Mouse (Mus musculus) CH12.LX (cell line): ENCODE measurements around the gene Slc38a10. TPM values are rescaled to one million over a fixed set of nuclear protein-coding genes. Genes with fewer than 3 reads are reported as not detected.

Experiments
- DNase-seq: peaks from one replicate; pipeline ENCODE4 v3.0.0-alpha.2; 2013; ENCODE audit errors: extremely low read depth
- H3K27ac ChIP-seq: 2 replicates; pipeline ENCODE4 v1.5.1; 2012; ENCODE audit warnings: low read depth, mild to moderate bottlenecking, control low read depth, moderate library complexity; ENCODE audit not compliant: insufficient read depth
- H3K27me3 ChIP-seq: replicated peaks from 2 replicates; pipeline ENCODE3; 2012; ENCODE audit warnings: inconsistent platforms
- H3K36me3 ChIP-seq, 2 experiments: replicated peaks in 1 of 2; 2 replicates each; pipeline versions ENCODE3 to v1.6.1; 2012; ENCODE audit warnings: inconsistent platforms in 1 of 2, low read length in 1 of 2, mild to moderate bottlenecking in 1 of 2, mixed read lengths in 1 of 2, moderate library complexity in 1 of 2; ENCODE audit not compliant: control insufficient read depth in 1 of 2, insufficient read depth in 1 of 2
- H3K4me1 ChIP-seq, 2 experiments: 2 replicates each; pipeline ENCODE4 v1.6.1; 2012; ENCODE audit warnings: inconsistent platforms in 1 of 2, moderate library complexity in 1 of 2; ENCODE audit not compliant: insufficient read depth in 2 of 2, control insufficient read depth in 1 of 2
- H3K4me2 ChIP-seq: 2 replicates; pipeline ENCODE4 v1.6.1; 2012; ENCODE audit warnings: low read depth, mild to moderate bottlenecking, control low read depth; ENCODE audit not compliant: poor library complexity, insufficient read depth, severe bottlenecking
- H3K4me3 ChIP-seq, 3 experiments: fragments of 150-350 bp in 1 of 3; sonication (generic) in 1 of 3; replicated peaks in 1 of 3; 2 replicates each; pipeline versions ENCODE3 to v1.5.1; 2011 to 2012; ENCODE audit warnings: low read depth in 2 of 3, low read length in 2 of 3, mild to moderate bottlenecking in 2 of 3, moderate library complexity in 2 of 3, control low read depth in 1 of 3, improper control_type of control experiment in 1 of 3, inconsistent platforms in 1 of 3, mixed read lengths in 1 of 3; ENCODE audit not compliant: poor library complexity in 1 of 3
- H3K79me2 ChIP-seq: replicated peaks from 2 replicates; pipeline ENCODE4 v1.6.1; 2012; ENCODE audit warnings: mild to moderate bottlenecking, moderate library complexity; ENCODE audit not compliant: control insufficient read depth, poor library complexity, insufficient read depth, severe bottlenecking; ENCODE audit errors: extremely low read depth
- H3K9ac ChIP-seq: 2 replicates; pipeline ENCODE4 v1.6.1; 2012; ENCODE audit warnings: low read depth, mild to moderate bottlenecking, control low read depth, moderate library complexity; ENCODE audit not compliant: insufficient read depth
- H3K9me3 ChIP-seq: replicated peaks from 2 replicates; pipeline ENCODE3; 2012; ENCODE audit warnings: low read length, inconsistent platforms, mixed read lengths
- CHD1 ChIP-seq: IDR thresholded peaks from 2 replicates; pipeline ENCODE4 v1.6.1; 2012; ENCODE audit warnings: low read depth, low read length, improper control_type of control experiment, inconsistent platforms
- E2F4 ChIP-seq: IDR thresholded peaks from 2 replicates; pipeline ENCODE4 v1.6.1; 2011; ENCODE audit warnings: low read depth, low read length, improper control_type of control experiment; ENCODE audit not compliant: insufficient replicate concordance
- EP300 ChIP-seq: IDR thresholded peaks from 2 replicates; pipeline ENCODE4 v1.6.1; 2011; ENCODE audit warnings: low read length, improper control_type of control experiment
- HCFC1 ChIP-seq: IDR thresholded peaks from 2 replicates; pipeline ENCODE4 v1.6.1; 2012; ENCODE audit warnings: low read depth, mild to moderate bottlenecking, inconsistent platforms, low read length, improper control_type of control experiment
- IRF4 ChIP-seq: IDR thresholded peaks from 2 replicates; pipeline ENCODE4 v1.6.1; 2014; ENCODE audit warnings: low read depth, mild to moderate bottlenecking, inconsistent platforms, low read length, improper control_type of control experiment
- JUN ChIP-seq: IDR thresholded peaks from 2 replicates; pipeline ENCODE4 v1.6.1; 2011; ENCODE audit warnings: low read depth, mild to moderate bottlenecking, low read length, improper control_type of control experiment, moderate library complexity; ENCODE audit not compliant: insufficient read depth
- JUND ChIP-seq: conservative IDR thresholded peaks from 2 replicates; pipeline ENCODE4 v1.6.1; 2011; ENCODE audit warnings: low read depth, low read length, improper control_type of control experiment
- KAT2A ChIP-seq: IDR thresholded peaks from 2 replicates; pipeline ENCODE4 v1.6.1; 2012; ENCODE audit warnings: low read length, improper control_type of control experiment, inconsistent platforms; ENCODE audit not compliant: insufficient replicate concordance
- MAFK ChIP-seq: IDR thresholded peaks from 2 replicates; pipeline ENCODE4 v1.6.1; 2011; ENCODE audit warnings: low read length, improper control_type of control experiment; ENCODE audit not compliant: insufficient replicate concordance
- MAZ ChIP-seq: IDR thresholded peaks from 2 replicates; pipeline ENCODE4 v1.6.1; 2012; ENCODE audit warnings: low read depth, mild to moderate bottlenecking, inconsistent platforms, low read length, improper control_type of control experiment, moderate library complexity
- MEF2A ChIP-seq: IDR thresholded peaks from 2 replicates; pipeline ENCODE4 v1.6.1; 2014; ENCODE audit warnings: low read depth, mild to moderate bottlenecking, inconsistent platforms, low read length, improper control_type of control experiment, borderline replicate concordance
- MXI1 ChIP-seq: IDR thresholded peaks from 2 replicates; pipeline ENCODE4 v1.6.1; 2011; ENCODE audit warnings: mild to moderate bottlenecking, low read depth, low read length, improper control_type of control experiment
- MYC ChIP-seq: IDR thresholded peaks from 2 replicates; pipeline ENCODE4 v1.6.1; 2011; ENCODE audit warnings: low read depth, mild to moderate bottlenecking, improper control_type of control experiment, low read length
- NELFE ChIP-seq: IDR thresholded peaks from 2 replicates; pipeline ENCODE4 v1.6.1; 2011; ENCODE audit warnings: low read depth, low read length, improper control_type of control experiment
- NRF1 ChIP-seq: IDR thresholded peaks from 2 replicates; pipeline ENCODE4 v1.6.1; 2014; ENCODE audit warnings: low read depth, mild to moderate bottlenecking, inconsistent platforms, low read length, improper control_type of control experiment, moderate library complexity
- PAX5 ChIP-seq: IDR thresholded peaks from 2 replicates; pipeline ENCODE4 v1.6.1; 2012; ENCODE audit warnings: low read length, inconsistent platforms, mixed read lengths
- RCOR1 ChIP-seq: conservative IDR thresholded peaks from 2 replicates; pipeline ENCODE4 v1.6.1; 2012; ENCODE audit warnings: low read depth, mild to moderate bottlenecking, inconsistent platforms, low read length, improper control_type of control experiment
- SIN3A ChIP-seq: IDR thresholded peaks from 2 replicates; pipeline ENCODE4 v1.6.1; 2012; ENCODE audit warnings: low read length, improper control_type of control experiment, inconsistent platforms
- TBP ChIP-seq: conservative IDR thresholded peaks from 2 replicates; pipeline ENCODE4 v1.6.1; 2011; ENCODE audit warnings: low read depth, low read length, improper control_type of control experiment
- TCF12 ChIP-seq: IDR thresholded peaks from 2 replicates; pipeline ENCODE4 v1.6.1; 2014; ENCODE audit warnings: low read depth, mild to moderate bottlenecking, inconsistent platforms, low read length, improper control_type of control experiment
- UBTF ChIP-seq: IDR thresholded peaks from 2 replicates; pipeline ENCODE4 v1.6.1; 2012; ENCODE audit warnings: low read depth, mild to moderate bottlenecking, inconsistent platforms, low read length, improper control_type of control experiment, moderate library complexity
- USF1 ChIP-seq: IDR thresholded peaks from 2 replicates; pipeline ENCODE4 v1.6.1; 2014; ENCODE audit warnings: low read depth, mild to moderate bottlenecking, inconsistent platforms, low read length, improper control_type of control experiment
- ZC3H11A ChIP-seq: IDR thresholded peaks from 2 replicates; pipeline ENCODE4 v1.6.1; 2012; ENCODE audit warnings: low read depth, mild to moderate bottlenecking, inconsistent platforms, low read length, improper control_type of control experiment
- ZKSCAN1 ChIP-seq: IDR thresholded peaks from 2 replicates; pipeline ENCODE4 v1.6.1; 2012; ENCODE audit warnings: low read depth, inconsistent platforms, low read length, improper control_type of control experiment, borderline replicate concordance
- ZMIZ1 ChIP-seq: IDR thresholded peaks from 2 replicates; pipeline ENCODE4 v1.6.1; 2012; ENCODE audit warnings: low read depth, mild to moderate bottlenecking, inconsistent platforms, low read length, improper control_type of control experiment
- ZNF384 ChIP-seq: IDR thresholded peaks from 2 replicates; pipeline ENCODE4 v1.6.1; 2012; ENCODE audit warnings: low read depth, low read length, improper control_type of control experiment, inconsistent platforms
- dilution Hi-C: fragments of 300-500 bp; cut with MboI; formaldehyde crosslinking; loops from 2 replicates; pipeline ENCODE4 v1.14.3; 2020; ENCODE audit warnings: low sequenced_read_pairs; ENCODE audit not compliant: extremely low pct_unique_long_range_greater_than_20kb, extremely low pct_ligation_motif_present
- in situ Hi-C: fragments of 300-500 bp; cut with MboI; formaldehyde crosslinking; loops from 3 replicates; pipeline ENCODE4 v1.14.3; 2019; ENCODE audit warnings: low sequenced_read_pairs, low pct_ligation_motif_present, low pct_unique_long_range_greater_than_20kb, mixed read lengths
- polyA plus RNA-seq: library from polyadenylated mRNA; unstranded; fragments of >175 nt; gene quantifications from 2 replicates; pipeline ENCODE4 v1.2.1, GENCODE M21; 2012; ENCODE audit warnings: low read depth; ENCODE audit not compliant: insufficient read length
- total RNA-seq, 2 experiments: library from RNA; depleted of rRNA; stranded (reverse); fragments of 300-350 nt in 1 of 2; fragments of >200 nt in 1 of 2; gene quantifications; 2 replicates each; pipeline ENCODE4 v1.2.3; 2012 to 2014

The Slc38a10 gene
- total and polyA plus RNA-seq, 3 experiments = 47.1 to 97.6 (median 75.6) TPM

GRCm38 (mm10) chr11:120117626-120118025, 33.5 kb downstream of the Slc38a10 start:
- Histone ChIP-seq H3K79me2 (no peaks in the 10 kb centered on the region), H3K9me3 (no peaks in the 10 kb centered on the region), H3K27me3 (no peaks in the 10 kb centered on the region), H3K9ac (no peak overlapping the region), H3K36me3 (peaks cover 72 to 99% of the 10 kb centered on the region in 2 experiments), H3K27ac (no peak overlapping the region), H3K4me1 (peaks cover 0 to 9% of the 10 kb centered on the region in 2 experiments; a peak in 2 of 4 replicates), H3K4me3 (no peak overlapping the region), H3K4me2 (no peak overlapping the region)
- no peak for DNase-seq
- dilution Hi-C loops = no loop called here
- in situ Hi-C loops = no loop called here
- TF ChIP-seq ZKSCAN1 = no peak
- no peak for TF ChIP-seq MAFK
- TF ChIP-seq UBTF = no peak
- TF ChIP-seq NRF1 = no peak
- no peak for TF ChIP-seq E2F4
- TF ChIP-seq MXI1 = no peak
- TF ChIP-seq HCFC1 = no peak
- TF ChIP-seq ZNF384 = no peak
- TF ChIP-seq CHD1 = no peak
- TF ChIP-seq NELFE = no peak
- no peak for TF ChIP-seq ZC3H11A
- TF ChIP-seq ZMIZ1 = no peak
- TF ChIP-seq EP300 = no peak
- no peak for TF ChIP-seq MEF2A
- TF ChIP-seq SIN3A = no peak
- no peak for TF ChIP-seq JUN
- TF ChIP-seq IRF4 = no peak

DNA sequence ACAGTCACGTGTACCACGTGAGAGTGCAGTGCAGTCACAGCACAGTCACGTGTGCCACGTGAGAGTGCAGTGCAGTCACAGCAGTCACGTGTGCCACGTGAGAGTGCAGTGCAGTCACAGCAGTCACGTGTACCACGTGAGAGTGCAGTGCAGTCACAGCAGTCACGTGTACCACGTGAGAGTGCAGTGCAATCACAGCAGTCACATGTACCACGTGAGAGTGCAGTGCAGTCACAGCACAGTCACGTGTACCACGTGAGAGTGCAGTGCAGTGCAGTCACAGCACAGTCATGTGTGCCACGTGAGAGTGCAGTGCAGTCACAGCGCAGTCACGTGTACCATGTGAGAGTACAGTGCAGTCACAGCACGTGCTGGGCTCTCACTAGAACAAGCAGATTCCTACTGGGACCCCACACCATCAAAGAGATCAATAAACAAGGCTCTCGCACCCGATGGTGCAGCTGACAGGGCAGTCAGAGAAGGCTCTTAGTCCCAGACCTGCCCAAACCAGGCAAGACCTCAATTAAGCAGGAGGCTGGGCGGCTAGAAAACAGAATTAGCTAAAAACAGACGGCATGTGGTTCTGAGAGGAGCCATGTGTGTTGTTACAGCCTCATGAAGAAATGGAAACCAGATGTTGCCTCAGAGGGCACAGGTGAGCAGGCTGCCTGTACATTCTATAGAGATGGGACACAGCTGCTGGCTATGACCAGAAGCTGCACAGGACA, 36.5 kb downstream of the Slc38a10 start:
- Histone ChIP-seq H3K9me3 (no peaks in the 10 kb centered on the region), H3K36me3 (peaks cover 70 to 98% of the 10 kb centered on the region in 2 experiments), H3K4me3 (peak overlapping the region in 1 of 3 experiments; percentile 31), H3K27ac (no peak overlapping the region), H3K4me2 (no peak overlapping the region), H3K27me3 (no peaks in the 10 kb centered on the region), H3K9ac (no peak overlapping the region), H3K79me2 (no peaks in the 10 kb centered on the region), H3K4me1 (peaks cover 0 to 9% of the 10 kb centered on the region in 2 experiments; a peak in 2 of 4 replicates)
- in situ Hi-C loops = no loop called here
- dilution Hi-C loops = no loop called here
- DNase-seq = no peak
- no peak for TF ChIP-seq TCF12
- no peak for TF ChIP-seq ZMIZ1
- TF ChIP-seq UBTF = no peak
- TF ChIP-seq TBP = no peak
- TF ChIP-seq PAX5 = no peak
- no peak for TF ChIP-seq JUN
- TF ChIP-seq MYC = no peak
- no peak for TF ChIP-seq RCOR1
- TF ChIP-seq KAT2A = no peak
- no peak for TF ChIP-seq USF1
- TF ChIP-seq JUND = no peak
- TF ChIP-seq MAZ = no peak
